Mouse (Mus musculus): ENCODE results near the gene Sptbn4.
A peak's percentile ranks its signal among the peaks of the same experiment; 100 is the strongest.
"Not testable (repeated sequence)": the region's sequence is repeated elsewhere in the genome, so short reads cannot be mapped to it uniquely, and the experiment has no call there.

The Sptbn4 gene

DNA sequence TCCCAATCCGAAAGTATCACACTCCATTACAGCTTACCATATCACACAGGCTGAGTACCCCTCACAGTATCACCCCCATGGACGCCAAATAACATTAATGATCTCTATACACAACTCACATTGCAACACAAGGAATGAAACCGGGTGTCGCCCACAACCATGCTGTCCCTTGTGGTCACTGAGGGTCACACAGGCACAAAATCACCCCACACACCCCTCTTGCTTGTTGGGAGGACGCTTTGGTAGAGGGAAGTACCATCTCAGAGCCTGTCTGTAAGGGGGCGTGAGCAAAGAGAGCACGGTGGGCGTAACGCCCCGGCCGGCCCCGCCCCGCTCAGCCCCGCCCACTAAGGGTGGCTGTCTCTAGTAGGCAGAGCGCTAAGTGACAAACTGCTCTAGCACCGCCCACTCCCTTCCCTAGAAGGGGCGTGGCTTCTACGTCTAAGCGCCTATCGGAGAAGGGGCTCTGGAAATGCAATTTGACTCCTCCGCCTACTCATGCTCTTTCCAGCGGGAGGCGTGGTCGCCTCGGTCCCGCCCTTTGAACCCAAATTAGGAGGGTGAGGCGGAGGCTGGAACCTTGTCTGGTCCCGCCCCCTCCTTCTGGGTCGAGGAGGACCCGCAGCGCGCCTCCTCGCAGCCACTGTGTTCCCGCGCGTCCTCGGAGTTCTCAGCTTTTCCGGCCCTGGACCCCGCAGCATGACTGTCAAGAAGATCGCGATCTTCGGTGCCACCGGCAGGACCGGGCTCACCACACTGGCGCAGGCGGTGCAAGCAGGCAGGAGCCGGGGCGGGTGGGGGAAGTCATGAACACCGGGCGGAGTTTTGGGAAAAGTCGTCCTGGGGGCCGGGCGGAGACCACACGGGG, at the start of gene Sptbn4, which contains the start of gene Blvrb:
Gene Sptbn4 (minus strand): TSS at position 268 of the 868 bp plus-strand sequence.
Gene Blvrb (plus strand): TSS at position 560 of the 868 bp plus-strand sequence.
- DNase-seq = peak; percentile 100

DNA sequence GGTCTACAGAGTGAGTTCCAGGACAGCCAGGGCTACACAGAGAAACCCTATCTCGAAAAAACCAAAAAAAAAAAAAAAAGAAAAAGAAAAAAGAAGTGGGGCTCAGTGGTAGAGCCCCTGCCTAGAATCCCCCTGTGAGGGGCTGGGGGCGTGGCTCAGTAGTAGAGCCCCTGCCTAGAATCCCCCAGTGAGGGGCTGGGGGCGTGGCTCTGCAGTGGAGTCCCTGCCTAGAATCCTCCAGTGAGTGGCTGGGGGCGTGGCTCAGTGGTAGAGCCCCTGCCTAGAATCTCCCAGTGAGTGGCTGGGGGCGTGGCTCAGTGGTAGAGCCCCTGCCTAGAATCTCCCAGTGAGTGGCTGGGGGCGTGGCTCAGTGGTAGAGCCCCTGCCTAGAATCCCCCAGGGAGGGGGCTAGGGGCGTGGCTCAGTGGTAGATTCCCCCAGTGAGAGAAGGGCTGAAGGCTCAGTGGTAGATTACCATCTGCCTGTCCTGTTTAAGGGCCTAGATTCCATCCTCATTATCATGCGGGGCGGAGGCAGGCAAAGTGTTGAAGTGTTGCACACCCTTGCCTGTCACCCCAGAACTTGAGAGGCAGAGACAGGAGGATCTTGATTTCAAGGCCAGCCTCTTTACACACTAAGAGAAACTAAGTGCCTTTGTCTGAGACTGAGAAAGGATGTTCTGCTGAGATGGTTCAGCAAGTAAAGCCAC, 47.3 kb upstream of the Sptbn4 start:
- not testable (repeated sequence) for DNase-seq

DNA sequence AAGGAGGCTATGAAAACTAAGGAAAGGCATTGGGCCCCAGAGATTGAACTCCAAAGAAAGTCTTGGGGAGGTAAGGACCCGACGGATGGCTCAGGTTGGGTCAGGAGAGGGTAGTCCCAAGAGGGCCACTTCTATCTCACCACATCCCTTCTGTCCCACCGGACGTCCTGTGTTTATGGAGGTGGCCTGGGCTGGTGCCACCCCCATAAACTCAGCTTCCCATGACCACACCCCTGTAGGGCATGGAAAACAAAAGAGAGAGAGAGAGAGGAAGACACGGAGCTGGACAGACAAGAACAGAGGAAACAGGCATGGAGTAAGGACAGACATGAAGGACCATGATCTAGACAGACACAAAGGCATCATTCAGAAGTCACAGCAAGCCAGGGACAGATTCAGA, 46.0 kb upstream of the Sptbn4 start:
- no peak for DNase-seq

DNA sequence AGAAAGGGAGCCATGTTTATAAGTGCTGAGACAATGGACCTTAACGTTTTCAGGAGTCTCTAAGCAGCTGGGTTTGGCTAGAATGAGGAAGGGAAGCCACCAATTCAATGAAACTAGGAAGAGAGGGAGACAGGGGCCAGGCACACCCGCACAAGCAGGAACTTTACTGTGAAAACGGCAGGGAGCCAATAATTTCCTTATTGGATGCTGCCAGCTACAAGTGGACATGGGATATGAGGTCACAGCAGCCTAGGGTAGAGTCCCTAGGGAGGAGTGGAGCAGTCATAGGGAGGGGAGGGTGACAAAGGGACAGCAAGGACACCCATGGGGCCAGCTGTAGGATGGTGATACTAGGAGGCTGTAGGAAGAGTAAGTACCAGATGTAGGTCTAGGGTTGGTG, 45.5 kb upstream of the Sptbn4 start:
- DNase-seq = no peak

DNA sequence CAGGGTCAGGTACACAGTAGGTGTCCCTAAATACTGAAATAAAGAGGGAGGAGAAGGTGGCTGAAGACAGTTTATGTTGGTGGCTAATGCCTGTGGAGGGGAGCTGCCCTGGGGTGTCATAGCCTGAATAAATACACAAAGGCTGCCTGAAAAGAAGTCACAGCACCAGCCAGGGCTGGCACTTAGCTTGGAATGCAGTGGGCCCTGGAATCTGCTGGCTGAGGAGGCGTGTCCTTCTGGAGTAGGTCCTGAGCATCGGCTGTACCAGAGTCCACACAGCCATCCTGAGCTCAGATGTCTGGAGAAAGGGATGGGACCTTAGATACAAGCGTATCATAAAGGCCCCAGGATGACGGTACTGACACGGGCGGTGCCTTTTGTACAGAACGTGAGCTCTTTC, 44.4 kb upstream of the Sptbn4 start:
- peak; percentile 58 to 62 for DNase-seq

DNA sequence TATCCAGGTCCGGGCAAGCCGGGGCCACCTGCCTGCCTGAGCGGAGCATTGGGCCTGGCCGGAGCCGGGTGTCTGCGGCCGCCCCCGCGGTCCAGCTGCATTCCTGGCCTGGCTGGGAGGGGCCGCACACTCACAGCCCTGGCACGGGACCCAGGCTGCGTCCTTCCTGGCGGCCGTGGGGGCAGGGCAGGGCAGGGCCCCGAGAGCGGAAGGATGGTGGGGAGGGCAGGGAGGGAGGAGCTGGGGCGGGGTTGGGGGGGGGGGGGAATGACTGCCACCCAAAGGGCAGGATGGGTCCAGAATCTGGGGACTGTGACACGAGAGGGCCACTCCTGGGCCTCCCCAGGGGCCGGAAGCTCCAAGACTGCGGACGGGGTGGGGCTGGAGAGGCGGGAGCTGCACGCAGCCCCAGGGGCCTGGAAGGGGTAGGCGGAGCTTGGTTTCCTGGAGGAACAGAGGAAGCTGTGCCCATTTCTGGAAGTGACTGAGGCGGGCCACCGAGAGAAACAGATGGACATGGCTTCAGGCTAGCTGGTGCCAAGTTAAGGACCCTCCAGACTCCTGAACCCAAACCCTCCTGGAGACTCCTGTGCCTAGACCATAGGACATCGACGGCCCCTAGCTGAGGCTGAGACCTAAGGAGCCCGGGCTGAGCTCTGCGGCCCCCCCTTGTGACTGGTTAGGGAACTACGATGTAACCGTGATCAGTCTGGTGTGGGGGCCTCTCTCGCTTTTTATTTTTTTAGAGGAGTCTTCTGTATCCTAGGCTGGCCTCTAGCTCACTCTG, 43.2 kb upstream of the Sptbn4 start:
- DNase-seq = peak; percentile 97 to 98

DNA sequence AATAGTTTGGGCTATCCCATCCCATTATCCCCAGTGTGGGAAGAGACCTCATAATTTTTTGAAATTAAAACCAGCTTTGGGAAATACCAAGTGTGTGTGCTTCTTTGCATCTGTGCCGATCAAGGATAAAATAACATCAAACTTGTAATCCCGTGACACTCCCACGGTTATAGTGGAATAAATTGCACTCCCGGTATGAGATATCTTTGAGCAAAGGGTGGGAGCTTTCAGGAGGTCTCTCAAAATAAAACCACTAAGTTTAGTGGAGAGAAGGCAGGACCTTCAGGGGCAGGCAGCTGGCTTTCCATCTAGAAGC, 42.7 kb upstream of the Sptbn4 start:
- no peak for DNase-seq

DNA sequence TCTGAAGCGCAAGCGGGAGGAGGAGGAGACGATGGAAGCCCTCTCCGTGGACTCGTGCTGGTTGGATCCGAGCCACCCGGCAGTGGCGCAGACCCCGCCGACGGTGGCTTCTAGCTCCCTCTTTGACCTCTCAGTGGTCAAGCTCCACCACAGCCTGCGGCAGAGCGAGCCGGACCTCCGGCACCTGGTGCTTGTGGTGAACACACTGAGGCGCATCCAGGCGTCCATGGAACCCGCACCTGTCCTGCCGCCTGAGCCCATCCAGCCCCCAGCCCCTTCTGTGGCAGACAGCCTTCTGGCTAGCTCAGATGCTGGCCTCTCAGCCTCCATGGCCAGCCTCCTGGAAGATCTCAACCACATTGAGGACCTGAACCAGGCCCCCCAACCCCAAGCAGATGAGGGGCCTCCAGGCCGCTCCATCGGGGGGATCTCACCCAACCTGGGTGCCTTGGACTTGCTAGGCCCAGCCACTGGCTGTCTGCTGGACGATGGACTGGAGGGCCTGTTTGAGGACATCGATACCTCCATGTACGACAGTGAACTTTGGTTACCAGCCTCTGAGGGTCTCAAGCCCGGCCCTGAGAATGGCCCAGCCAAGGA, 41.9 kb upstream of the Sptbn4 start:
- no peak for DNase-seq

DNA sequence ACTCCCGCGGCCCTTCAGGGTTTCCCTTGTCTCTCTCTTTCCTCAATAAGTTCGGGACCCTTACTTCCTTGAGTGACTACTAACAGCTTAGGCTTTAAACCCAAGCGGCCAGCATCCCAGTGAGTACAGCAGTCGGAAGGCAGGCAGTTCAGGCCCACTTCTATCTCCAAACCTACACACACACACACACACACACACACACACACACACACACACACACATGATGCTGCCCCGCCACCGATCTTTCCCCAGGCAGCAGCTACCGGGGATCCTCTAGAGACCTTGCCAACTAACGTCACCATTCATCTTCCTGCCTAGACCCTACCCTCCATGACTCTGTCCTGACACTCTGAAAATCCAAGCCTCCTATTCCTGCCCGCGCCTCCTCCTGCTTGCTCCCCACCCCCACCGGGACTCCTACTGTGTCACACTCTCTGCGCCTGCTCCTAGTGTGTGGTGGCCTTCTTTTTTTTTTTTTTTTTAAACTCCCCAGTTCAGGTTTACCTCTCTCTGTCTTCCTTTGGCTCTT, 40.3 kb upstream of the Sptbn4 start:
- DNase-seq = peak; percentile 74 to 86

DNA sequence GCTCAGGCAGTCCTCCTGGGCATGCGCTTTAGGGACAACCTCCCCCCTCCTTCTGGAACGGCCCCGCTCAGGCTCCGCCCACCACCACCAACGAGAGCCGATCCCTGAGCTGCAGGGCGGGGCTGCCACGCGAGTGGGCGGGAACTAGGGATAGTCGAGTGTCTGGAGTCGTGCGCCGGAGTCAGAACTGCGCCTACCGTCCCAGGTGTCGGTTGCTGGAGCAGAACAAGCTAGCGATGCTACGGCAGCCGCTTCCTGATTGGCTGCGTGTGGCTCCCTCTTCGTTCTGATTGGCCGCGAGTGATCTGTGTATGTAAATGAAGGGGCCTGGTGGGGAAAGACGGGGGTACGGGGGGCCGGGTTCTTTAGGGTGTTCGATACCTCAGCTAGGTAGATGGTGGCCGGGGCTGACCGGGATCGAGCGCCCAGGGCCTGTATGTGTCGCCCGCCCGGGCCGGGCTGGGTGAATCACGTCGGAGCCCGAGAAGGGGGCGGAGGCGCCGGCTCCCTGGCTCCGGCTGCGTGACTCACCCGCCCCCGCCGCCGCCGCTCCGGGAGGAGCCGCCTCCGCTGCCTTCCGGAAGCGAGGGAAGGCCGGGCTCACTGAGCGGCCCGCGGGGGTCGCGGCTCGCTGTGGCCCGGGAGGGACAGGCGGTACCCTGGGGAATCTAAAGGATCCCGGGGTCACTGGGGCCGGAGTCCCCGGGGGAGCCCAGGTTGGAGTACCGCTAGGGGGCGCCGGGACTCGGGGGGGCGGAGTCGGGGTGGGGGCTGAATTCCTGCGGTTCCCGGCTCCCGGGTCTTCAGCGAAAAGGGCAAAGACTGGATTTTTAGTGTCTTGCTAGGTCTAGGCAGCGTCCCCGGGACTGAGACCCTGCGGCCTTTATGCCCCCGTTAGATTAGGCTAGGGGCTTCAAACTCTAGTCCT, 39.5 kb upstream of the Sptbn4 start, which contains the start of gene Sertad1:
Gene Sertad1 (plus strand): TSS at position 141 of the 928 bp plus-strand sequence.
- peak; percentile 100 for DNase-seq

DNA sequence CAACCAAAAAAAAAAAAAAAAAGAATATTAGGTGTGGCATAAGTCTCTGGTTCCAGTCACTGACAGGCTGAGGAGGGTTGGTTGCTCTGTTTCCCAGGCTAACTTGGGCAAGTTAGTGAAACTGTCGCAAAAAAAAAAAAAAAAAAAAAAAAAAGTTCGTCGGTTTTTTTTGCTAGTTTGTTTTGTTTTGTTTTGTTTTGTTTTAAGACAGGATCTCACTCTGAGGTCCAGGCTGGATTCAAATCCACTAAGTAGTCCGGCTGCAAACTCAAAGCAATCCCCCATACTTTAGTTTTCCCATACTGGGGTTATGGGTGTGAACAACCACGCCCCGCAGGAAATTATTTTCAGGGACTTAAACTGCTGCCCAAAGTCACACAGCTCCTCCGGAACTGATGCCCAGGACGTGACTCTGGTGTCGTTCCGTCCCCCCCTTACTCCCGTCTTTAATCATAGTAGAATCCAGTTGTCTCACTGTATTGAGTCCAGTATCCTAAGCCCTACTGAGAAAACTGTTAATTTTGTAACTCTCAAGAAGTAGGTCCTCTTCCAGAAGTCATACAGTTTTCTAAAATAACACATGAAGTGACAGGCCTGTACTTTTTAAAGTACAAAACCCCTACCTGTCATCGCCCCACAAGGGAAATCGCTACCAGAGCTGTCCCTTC, 38.8 kb upstream of the Sptbn4 start:
- DNase-seq = peak; percentile 53 to 62

DNA sequence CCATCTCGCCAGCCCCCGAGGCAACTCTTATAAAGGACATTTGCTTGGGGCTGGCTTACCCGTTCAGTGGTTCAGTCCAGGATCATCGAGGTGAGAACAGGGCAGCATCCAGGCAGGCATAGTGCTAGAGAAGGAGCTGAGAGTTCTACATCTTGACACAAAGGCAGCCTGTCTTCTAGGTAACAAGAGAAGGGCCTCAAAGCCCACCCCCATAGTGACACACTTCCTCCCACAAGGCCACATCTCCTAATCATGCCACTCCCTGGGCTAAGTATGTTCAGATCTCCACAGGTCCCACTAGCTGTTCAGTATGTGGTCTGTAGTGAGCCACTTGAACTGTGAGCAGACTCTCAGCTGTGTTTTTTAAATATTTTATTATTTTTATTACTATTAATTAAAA, 36.4 kb upstream of the Sptbn4 start:
- no peak for DNase-seq

DNA sequence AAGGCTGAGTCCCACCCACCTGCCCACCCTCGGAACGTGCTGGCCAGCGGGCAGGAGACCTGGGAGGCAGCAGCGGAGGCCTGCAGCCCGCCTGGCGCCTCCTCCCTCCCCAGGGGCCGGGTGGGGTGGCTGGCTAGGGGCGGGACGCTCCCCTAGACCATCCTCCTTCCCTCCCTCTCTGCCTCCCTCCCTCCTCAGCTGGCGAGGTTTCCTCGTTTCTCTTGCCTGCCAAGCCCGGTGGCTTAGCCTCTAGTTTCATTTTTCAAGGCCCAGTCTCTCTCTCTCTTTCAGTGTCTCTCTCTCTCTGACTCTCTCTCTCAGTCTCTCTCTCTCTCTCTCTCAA, 34.1 kb upstream of the Sptbn4 start:
- peak; percentile 94 to 96 for DNase-seq

DNA sequence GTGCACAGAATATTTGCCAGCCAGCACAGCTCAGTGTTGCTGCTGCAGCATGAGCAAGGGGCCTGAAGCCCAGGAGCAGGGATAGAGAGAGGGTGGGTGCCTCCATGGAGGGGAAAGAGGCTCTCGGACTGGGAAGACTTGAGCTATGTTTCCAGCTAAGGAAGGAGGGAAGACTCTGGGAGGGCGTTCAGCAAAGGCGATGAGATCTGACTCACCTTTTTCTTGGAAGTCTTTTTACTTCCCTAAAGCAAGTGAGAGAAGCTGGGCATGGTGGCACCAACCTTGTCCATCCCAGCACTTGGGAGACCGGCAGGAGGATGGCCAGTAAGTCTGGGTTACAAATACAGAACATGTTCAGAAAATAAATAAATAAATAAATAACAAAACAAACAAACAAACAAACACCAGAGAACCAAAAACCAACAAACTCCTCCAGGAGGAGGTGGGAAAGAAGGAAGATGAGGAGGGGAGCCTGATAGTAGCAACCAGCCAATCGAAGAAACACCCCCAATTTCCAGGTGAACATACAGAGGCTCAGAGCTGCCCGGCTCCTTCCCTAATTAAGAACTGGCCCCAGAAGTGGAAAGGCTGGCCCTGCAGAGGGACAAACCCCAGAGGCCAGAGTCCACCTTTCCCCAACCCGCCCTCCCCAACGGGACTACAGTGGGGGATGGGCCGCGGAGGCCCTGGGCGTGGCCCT, 33.6 kb upstream of the Sptbn4 start:
- no peak for DNase-seq

DNA sequence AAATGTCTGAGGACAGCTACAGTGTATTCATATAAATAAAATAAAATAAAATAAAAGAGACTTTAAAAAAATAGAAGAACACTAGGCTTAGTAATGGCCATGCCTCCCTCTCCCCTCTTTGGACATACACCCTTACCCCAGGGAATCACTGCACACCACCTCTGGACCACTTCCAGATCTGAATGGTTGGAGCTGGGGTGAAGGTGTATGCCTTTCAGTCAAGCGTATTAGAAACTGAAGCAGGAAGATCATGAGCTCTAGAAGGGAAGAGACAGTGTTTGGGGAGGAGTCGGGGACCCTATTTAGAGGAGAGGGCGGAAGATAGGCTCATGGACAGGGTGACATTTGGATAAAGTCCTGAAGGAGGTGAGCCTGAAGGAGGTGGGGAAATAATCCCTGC, 33.0 kb upstream of the Sptbn4 start:
- no peak for DNase-seq

DNA sequence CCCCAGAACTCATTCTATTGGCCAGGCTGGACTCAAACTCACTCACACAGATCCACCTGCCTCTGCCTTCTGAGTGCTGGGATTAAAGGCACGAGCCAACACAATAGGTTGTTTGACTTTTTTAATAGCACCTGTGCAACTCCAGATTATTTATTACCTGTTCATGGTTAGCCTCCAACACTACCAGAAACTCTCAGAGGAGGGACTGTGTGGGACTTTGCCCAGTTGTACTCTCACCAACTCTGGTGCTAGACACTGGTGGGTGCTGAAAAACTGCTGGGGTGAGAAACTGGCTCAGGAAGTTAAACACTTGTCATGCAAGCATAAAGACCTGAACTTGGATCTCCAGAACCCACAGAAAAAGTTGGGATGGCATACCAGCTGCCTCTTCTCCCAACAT, 32.3 kb upstream of the Sptbn4 start:
- no peak for DNase-seq

DNA sequence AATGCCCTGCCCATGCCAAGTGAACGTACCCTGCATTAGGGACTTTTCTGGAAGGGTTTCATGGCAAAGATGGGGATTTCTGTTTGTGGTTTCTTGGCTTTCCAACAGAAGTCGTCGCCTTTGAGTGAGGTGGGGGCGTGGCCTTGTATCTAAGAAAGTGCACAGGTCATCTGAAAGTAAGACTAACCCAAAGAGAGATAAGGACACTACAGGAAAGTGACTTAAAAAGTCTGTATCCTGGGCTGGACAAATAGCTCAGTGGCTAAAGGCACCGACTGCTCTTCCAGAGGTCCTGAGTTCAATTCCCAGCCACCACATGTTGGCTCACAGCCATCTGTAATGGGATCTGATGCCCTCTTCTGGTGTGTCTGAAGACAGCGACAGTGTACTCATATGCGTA, 31.1 kb upstream of the Sptbn4 start:
- DNase-seq = no peak

DNA sequence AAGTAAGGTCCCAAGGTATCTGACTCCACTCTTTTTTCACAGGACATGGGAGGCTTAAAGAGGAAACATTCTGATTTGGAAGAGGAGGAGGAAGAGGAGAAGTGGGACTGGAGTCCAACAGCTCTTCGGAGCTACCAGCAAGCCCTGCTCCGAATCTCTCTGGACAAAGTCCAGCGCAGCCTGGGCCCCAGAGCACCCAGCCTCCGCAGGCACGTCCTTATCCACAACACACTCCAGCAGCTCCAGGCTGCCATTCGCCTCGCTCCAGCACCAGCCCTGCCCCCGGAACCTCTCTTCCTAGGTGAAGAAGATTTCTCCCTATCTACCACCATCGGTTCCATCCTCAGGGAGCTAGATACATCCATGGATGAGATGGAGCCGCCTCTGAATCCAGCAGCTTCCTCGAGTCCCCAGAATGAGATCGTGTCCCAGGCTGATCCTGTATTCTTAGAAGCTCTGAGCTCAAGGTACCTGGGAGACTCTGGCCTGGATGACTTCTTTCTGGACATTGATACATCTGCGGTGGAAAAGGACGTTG, 28.7 kb upstream of the Sptbn4 start:
- DNase-seq = no peak

DNA sequence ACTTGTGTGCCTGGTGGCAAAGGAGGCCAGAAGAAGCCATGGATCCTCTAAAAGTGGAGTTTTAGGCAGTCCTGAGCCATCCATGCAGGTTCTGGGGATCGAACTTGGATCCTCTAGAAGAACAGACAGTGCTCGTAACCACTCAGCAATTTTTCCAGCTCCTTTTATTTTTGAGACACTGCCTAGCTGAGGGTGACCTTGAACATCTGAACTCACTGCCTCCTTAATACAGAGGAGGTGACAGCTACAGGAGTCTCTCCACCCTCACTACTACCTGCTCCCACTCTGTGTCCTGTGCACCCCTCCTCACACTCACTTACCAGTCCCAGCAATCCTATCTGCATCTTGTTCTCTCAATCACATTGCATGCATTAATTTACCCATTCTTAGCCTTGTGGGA, 28.1 kb upstream of the Sptbn4 start:
- DNase-seq = no peak

DNA sequence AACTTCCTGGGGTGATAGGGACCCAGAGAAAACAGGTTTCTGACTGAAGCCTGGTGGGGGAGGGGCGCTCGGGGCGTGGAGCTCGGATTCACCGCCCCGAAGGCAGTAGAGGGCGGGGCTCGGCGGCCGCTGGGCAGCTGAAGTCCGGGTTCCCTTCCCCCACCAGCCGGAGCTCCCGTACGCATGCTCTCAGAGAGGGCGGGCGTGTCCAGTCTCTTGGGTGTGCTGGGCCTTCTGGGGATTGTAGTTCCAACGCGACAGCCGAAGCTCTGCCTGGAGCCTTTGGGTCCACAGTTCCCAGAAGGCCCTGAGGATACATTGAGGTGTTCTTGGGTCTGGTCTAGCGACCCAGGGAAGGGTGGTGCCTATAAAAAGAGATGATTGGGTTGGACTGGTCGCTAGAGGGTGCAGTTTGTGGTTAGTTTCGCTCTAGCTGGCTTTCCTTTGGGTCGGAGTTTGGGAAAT, 27.0 kb upstream of the Sptbn4 start:
- peak; percentile 99 to 100 for DNase-seq
